Mouse (Mus musculus) olfactory bulb, adult 2 months (tissue): ENCODE data around the gene A130010J15Rik.

Source experiments
- CTCF ChIP-seq: fragments of 200-500 bp; IDR thresholded peaks from 2 replicates; pipeline ENCODE4 v1.5.1; 2012; ENCODE audit warnings: low read depth, mild to moderate bottlenecking, low read length, moderate library complexity; ENCODE audit not compliant: insufficient read depth
- POLR2A ChIP-seq: fragments of 200-500 bp; IDR thresholded peaks from 2 replicates; pipeline ENCODE4 v1.6.1; 2012; ENCODE audit warnings: mild to moderate bottlenecking, low read depth, low read length, moderate library complexity; ENCODE audit not compliant: insufficient read depth

- TF ChIP-seq CTCF (no peak), POLR2A (no peak)
These were observed 39.7 kb downstream of the A130010J15Rik start, which contains the start of gene Lamb3 for GRCm38 (mm10) chr1:193207503-193207902.
